Mouse (Mus musculus): Measurements from ENCODE around the gene Nr1d1. TPM values are rescaled to one million over a fixed set of nuclear protein-coding genes. Genes with fewer than 3 reads are reported as not detected.

The Nr1d1 gene
- polyA plus RNA-seq, 1 experiment, result 206 TPM

GRCm38 (mm10) chr11:98735111-98735510 lies 40.0 kb downstream of the Nr1d1 start:
- H3K4me1 ChIP-seq (ENCODE audit: control insufficient read depth, insufficient read depth, insufficient read length, low read length), result peaks cover 3% of the 10 kb centered on the region; the same call in 1 of the 2 replicates
- no peaks in the 10 kb centered on the region for H3K27me3 ChIP-seq (ENCODE audit: control insufficient read depth, insufficient read depth, low read length)
- no peak for TF ChIP-seq POLR2A (IDR thresholded peaks at IDR 0.05; ENCODE audit: low read depth, low read length)
- no peak for TF ChIP-seq CTCF (IDR thresholded peaks at IDR 0.05; ENCODE audit: extremely low read depth, insufficient read length, insufficient replicate concordance, low read depth, low read length)
- no peak overlapping the region for H3K4me3 ChIP-seq (ENCODE audit: low read depth, low read length)
- no peaks in the 10 kb centered on the region for H3K36me3 ChIP-seq (ENCODE audit: control insufficient read depth, insufficient read depth, low read length)
- 93% methylated on average over 4 of the region's 4 CpGs for WGBS
- H3K27ac ChIP-seq (ENCODE audit: insufficient read depth, low read depth, low read length), result no peak overlapping the region

- H3K36me3 ChIP-seq (ENCODE audit: control insufficient read depth, insufficient read depth, low read length), result no peaks in the 10 kb centered on the region
- TF ChIP-seq POLR2A (IDR thresholded peaks at IDR 0.05; ENCODE audit: low read depth, low read length) (no peak), CTCF (IDR thresholded peaks at IDR 0.05; ENCODE audit: extremely low read depth, insufficient read length, insufficient replicate concordance, low read depth, low read length) (peak; percentile 35; the same call in 1 of the 2 replicates)
- no peak overlapping the region for H3K27ac ChIP-seq (ENCODE audit: insufficient read depth, low read depth, low read length)
- 83% methylated on average over 3 of the region's 3 CpGs for WGBS
- no peaks in the 10 kb centered on the region for H3K4me1 ChIP-seq (ENCODE audit: control insufficient read depth, insufficient read depth, insufficient read length, low read length)
- H3K27me3 ChIP-seq (ENCODE audit: control insufficient read depth, insufficient read depth, low read length), result no peaks in the 10 kb centered on the region
- no peak overlapping the region for H3K4me3 ChIP-seq (ENCODE audit: low read depth, low read length)
These were observed 41.1 kb downstream of the Nr1d1 start for GRCm38 (mm10) chr11:98734020-98734419.

- Histone ChIP-seq H3K27me3 (ENCODE audit: control insufficient read depth, insufficient read depth, low read length) (no peaks in the 10 kb centered on the region), H3K27ac (ENCODE audit: insufficient read depth, low read depth, low read length) (0 out of 2 replicates have a peak overlapping the region, but pooled peaks have one; percentile 8), H3K4me1 (ENCODE audit: control insufficient read depth, insufficient read depth, insufficient read length, low read length) (peaks cover 3% of the 10 kb centered on the region; the same call in 1 of the 2 replicates), H3K36me3 (ENCODE audit: control insufficient read depth, insufficient read depth, low read length) (no peaks in the 10 kb centered on the region; the same call in 1 of the 2 replicates), H3K4me3 (ENCODE audit: low read depth, low read length) (no peak overlapping the region)
- TF ChIP-seq POLR2A (IDR thresholded peaks at IDR 0.05; ENCODE audit: low read depth, low read length) (no peak), CTCF (IDR thresholded peaks at IDR 0.05; ENCODE audit: extremely low read depth, insufficient read length, insufficient replicate concordance, low read depth, low read length) (no peak)
- WGBS, result 62% methylated on average over 5 of the region's 5 CpGs
These were observed 44.0 kb downstream of the Nr1d1 start for GRCm38 (mm10) chr11:98731134-98731533.

GRCm38 (mm10) chr11:98730727-98731126 lies 44.4 kb downstream of the Nr1d1 start:
- no peaks in the 10 kb centered on the region for H3K27me3 ChIP-seq (ENCODE audit: control insufficient read depth, insufficient read depth, low read length)
- WGBS, result 58% methylated on average over 4 of the region's 4 CpGs
- peaks cover 4% of the 10 kb centered on the region for H3K36me3 ChIP-seq (ENCODE audit: control insufficient read depth, insufficient read depth, low read length)
- peaks cover 3% of the 10 kb centered on the region; the same call in 1 of the 2 replicates for H3K4me1 ChIP-seq (ENCODE audit: control insufficient read depth, insufficient read depth, insufficient read length, low read length)
- TF ChIP-seq POLR2A (IDR thresholded peaks at IDR 0.05; ENCODE audit: low read depth, low read length) (no peak), CTCF (IDR thresholded peaks at IDR 0.05; ENCODE audit: extremely low read depth, insufficient read length, insufficient replicate concordance, low read depth, low read length) (no peak)
- no peak overlapping the region for H3K4me3 ChIP-seq (ENCODE audit: low read depth, low read length)
- 0 out of 2 replicates have a peak overlapping the region, but pooled peaks have one; percentile 8 for H3K27ac ChIP-seq (ENCODE audit: insufficient read depth, low read depth, low read length)

- Histone ChIP-seq H3K27ac (ENCODE audit: insufficient read depth, low read depth, low read length) (peak within 1 kb of the TSS; percentile 45), H3K27me3 (ENCODE audit: control insufficient read depth, insufficient read depth, low read length) (no peaks in the 10 kb centered on the region), H3K4me3 (ENCODE audit: low read depth, low read length) (peak within 1 kb of the TSS; percentile 92), H3K4me1 (ENCODE audit: control insufficient read depth, insufficient read depth, insufficient read length, low read length) (peaks cover 3% of the 10 kb centered on the region; the same call in 1 of the 2 replicates), H3K36me3 (ENCODE audit: control insufficient read depth, insufficient read depth, low read length) (peaks cover 9% of the 10 kb centered on the region)
- 2% methylated on average over 16 of the region's 16 CpGs for WGBS
- TF ChIP-seq POLR2A (IDR thresholded peaks at IDR 0.05; ENCODE audit: low read depth, low read length) (no peak), CTCF (IDR thresholded peaks at IDR 0.05; ENCODE audit: extremely low read depth, insufficient read length, insufficient replicate concordance, low read depth, low read length) (no peak)
These were observed 46.0 kb downstream of the Nr1d1 start, which contains the start of gene Med24 for GRCm38 (mm10) chr11:98729119-98729588. Gene Med24, minus strand, starts transcription at chr11:98729435.

GRCm38 (mm10) chr11:98725926-98726506 lies 49.1 kb downstream of the Nr1d1 start:
- Histone ChIP-seq H3K4me3 (ENCODE audit: low read depth, low read length) (no peak overlapping the region), H3K4me1 (ENCODE audit: control insufficient read depth, insufficient read depth, insufficient read length, low read length) (peaks cover 3% of the 10 kb centered on the region; the same call in 1 of the 2 replicates), H3K27ac (ENCODE audit: insufficient read depth, low read depth, low read length) (no peak overlapping the region), H3K27me3 (ENCODE audit: control insufficient read depth, insufficient read depth, low read length) (no peaks in the 10 kb centered on the region), H3K36me3 (ENCODE audit: control insufficient read depth, insufficient read depth, low read length) (peaks cover 9% of the 10 kb centered on the region)
- WGBS, result 93% methylated on average over 15 of the region's 15 CpGs
- TF ChIP-seq CTCF (IDR thresholded peaks at IDR 0.05; ENCODE audit: extremely low read depth, insufficient read length, insufficient replicate concordance, low read depth, low read length) (no peak), POLR2A (IDR thresholded peaks at IDR 0.05; ENCODE audit: low read depth, low read length) (no peak)

GRCm38 (mm10) chr11:98723098-98723497 lies 52.0 kb downstream of the Nr1d1 start:
- no peaks in the 10 kb centered on the region for H3K27me3 ChIP-seq (ENCODE audit: control insufficient read depth, insufficient read depth, low read length)
- no peak overlapping the region for H3K27ac ChIP-seq (ENCODE audit: insufficient read depth, low read depth, low read length)
- no peak overlapping the region for H3K4me3 ChIP-seq (ENCODE audit: low read depth, low read length)
- no peaks in the 10 kb centered on the region for H3K4me1 ChIP-seq (ENCODE audit: control insufficient read depth, insufficient read depth, insufficient read length, low read length)
- 84% methylated on average over 7 of the region's 7 CpGs for WGBS
- H3K36me3 ChIP-seq (ENCODE audit: control insufficient read depth, insufficient read depth, low read length), result peaks cover 9% of the 10 kb centered on the region
- TF ChIP-seq POLR2A (IDR thresholded peaks at IDR 0.05; ENCODE audit: low read depth, low read length), result no peak
- no peak for TF ChIP-seq CTCF (IDR thresholded peaks at IDR 0.05; ENCODE audit: extremely low read depth, insufficient read length, insufficient replicate concordance, low read depth, low read length)
